In the genomic region with DNA sequence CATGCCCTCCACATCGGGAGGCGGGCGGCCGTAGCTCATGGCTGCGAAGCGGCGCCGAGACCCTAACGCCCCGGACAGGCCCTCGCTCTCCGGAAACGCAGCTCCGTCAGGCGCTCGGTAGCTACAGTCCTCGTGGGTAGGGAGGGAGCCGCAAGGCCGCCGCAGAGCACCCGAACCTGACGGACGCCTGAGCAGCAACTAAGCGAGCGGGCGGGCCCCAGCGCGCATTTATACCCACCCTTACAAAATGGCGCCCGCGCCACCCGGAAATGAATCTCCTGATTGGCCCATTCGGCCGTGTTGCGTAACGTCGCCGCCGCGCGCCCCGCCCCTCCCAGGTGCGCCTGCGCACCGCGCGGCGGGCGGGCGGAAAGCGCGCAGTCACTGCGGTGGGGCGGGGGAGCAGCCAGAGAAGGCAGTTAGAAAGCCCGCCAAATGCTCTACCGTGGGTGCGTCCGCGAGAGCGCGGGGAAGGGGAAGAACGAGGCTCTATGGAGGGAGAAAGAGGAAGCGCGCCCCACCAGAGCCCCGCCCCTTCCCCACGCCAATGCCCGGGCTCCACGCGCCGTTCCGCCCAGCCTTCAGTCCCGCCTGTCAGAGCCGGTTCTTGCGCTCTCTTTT, we compare ENCODE assay signal across 8 mouse cellular contexts. TPM values are rescaled to one million over a fixed set of nuclear protein-coding genes. Genes with fewer than 3 reads are reported as not detected.
DNase-seq lines count a peak whose midpoint lies in the region; ATAC-seq and TF ChIP-seq lines count a peak whose summit lies in the region.

Gene Srsf2 (minus strand): TSS at position 204 of the 621 bp plus-strand sequence.

- peak within 1 kb of the TSS; percentile 99 for H3K9ac ChIP-seq in forebrain, embryonic 11.5 days (ENCODE audit: low read length)
- H3K9ac ChIP-seq in heart, embryonic 16.5 days (ENCODE audit: low read length) = peak within 1 kb of the TSS; percentile 99
- H3K9ac ChIP-seq in liver, embryonic 16.5 days (ENCODE audit: low read depth, low read length) = peak within 1 kb of the TSS; percentile 96
- peak within 1 kb of the TSS; percentile 96 for H3K9ac ChIP-seq in neural tube, embryonic 13.5 days

- H3K36me3 ChIP-seq in forebrain, embryonic 11.5 days (ENCODE audit: control insufficient read depth, insufficient read depth, low read length) = peaks cover 9% of the 10 kb centered on the region; the same call in 1 of the 2 replicates
- peaks cover 24% of the 10 kb centered on the region for H3K36me3 ChIP-seq in heart, embryonic 16.5 days (ENCODE audit: control insufficient read depth, insufficient read depth)
- peaks cover 29% of the 10 kb centered on the region for H3K36me3 ChIP-seq in liver, embryonic 16.5 days (ENCODE audit: control insufficient read depth, insufficient read depth)
- peaks cover 41% of the 10 kb centered on the region for H3K36me3 ChIP-seq in neural tube, embryonic 13.5 days
- peaks cover 7% of the 10 kb centered on the region for H3K36me3 ChIP-seq in testis, adult 2 months (ENCODE audit: control insufficient read depth, insufficient read depth, low read length)

- peak; percentile 99 for TF ChIP-seq POLR2A in testis, adult 2 months (IDR thresholded peaks at IDR 0.05; ENCODE audit: control insufficient read depth, low read depth, low read length)

- peak; percentile 97 to 98 for DNase-seq in CD8-positive naive resting alpha-beta T cell, adult 2 months (ENCODE audit: low read depth in 2 of 2, low spot score in 2 of 2)
- DNase-seq in c-Kit-positive CD71-negative TER-119-negative erythroid progenitor cells, embryonic 14.5 days (ENCODE audit: low read depth) = peak; percentile 89
- peak; percentile 99 for DNase-seq in forebrain, embryonic 11.5 days (ENCODE audit: low spot score)
- peak; percentile 96 to 98 for DNase-seq in kidney, postnatal 4 days

- no peaks in the 10 kb centered on the region for H3K9me3 ChIP-seq in forebrain, embryonic 11.5 days (ENCODE audit: control insufficient read depth, low read length)
- H3K9me3 ChIP-seq in heart, embryonic 16.5 days (replicated peaks; ENCODE audit: control insufficient read depth, low read length) = no peaks in the 10 kb centered on the region
- no peaks in the 10 kb centered on the region for H3K9me3 ChIP-seq in liver, embryonic 16.5 days (replicated peaks; ENCODE audit: control insufficient read depth, low read length)
- no peaks in the 10 kb centered on the region for H3K9me3 ChIP-seq in neural tube, embryonic 13.5 days

- WGBS in forebrain, embryonic 11.5 days = under 1% methylated on average over 67 of the region's 74 CpGs
- under 1% methylated on average over 74 of the region's 74 CpGs for WGBS in heart, embryonic 16.5 days
- under 1% methylated on average over 72 of the region's 74 CpGs for WGBS in liver, embryonic 16.5 days (ENCODE audit: insufficient replicate concordance)
- under 1% methylated on average over 69 of the region's 74 CpGs for WGBS in neural tube, embryonic 13.5 days

- H3K27me3 ChIP-seq in forebrain, embryonic 11.5 days (ENCODE audit: control insufficient read depth, insufficient read depth, low read length) = no peaks in the 10 kb centered on the region
- H3K27me3 ChIP-seq in heart, embryonic 16.5 days (ENCODE audit: control insufficient read depth, insufficient read depth, low read length) = no peaks in the 10 kb centered on the region
- no peaks in the 10 kb centered on the region for H3K27me3 ChIP-seq in liver, embryonic 16.5 days (ENCODE audit: control insufficient read depth, insufficient read depth, low read depth, low read length)
- H3K27me3 ChIP-seq in neural tube, embryonic 13.5 days = no peaks in the 10 kb centered on the region
- no peaks in the 10 kb centered on the region for H3K27me3 ChIP-seq in testis, adult 2 months (ENCODE audit: control insufficient read depth, insufficient read depth, low read length)

- peak within 1 kb of the TSS; percentile 99 for H3K27ac ChIP-seq in forebrain, embryonic 11.5 days (ENCODE audit: low read depth, low read length)
- peak within 1 kb of the TSS; percentile 97 for H3K27ac ChIP-seq in heart, embryonic 16.5 days (ENCODE audit: low read length)
- peak within 1 kb of the TSS; percentile 92 for H3K27ac ChIP-seq in liver, embryonic 16.5 days (ENCODE audit: low read length)
- peak within 1 kb of the TSS; percentile 98 for H3K27ac ChIP-seq in neural tube, embryonic 13.5 days (replicated peaks)
- H3K27ac ChIP-seq in testis, adult 2 months (ENCODE audit: control insufficient read depth, insufficient read depth, low read depth, low read length) = peak within 1 kb of the TSS; percentile 100

- peaks cover 6% of the 10 kb centered on the region; the same call in 1 of the 2 replicates for H3K4me1 ChIP-seq in forebrain, embryonic 11.5 days (replicated peaks; ENCODE audit: control insufficient read depth, insufficient read depth, low read length)
- H3K4me1 ChIP-seq in heart, embryonic 16.5 days (ENCODE audit: control insufficient read depth, insufficient read depth, low read length) = peaks cover 21% of the 10 kb centered on the region
- H3K4me1 ChIP-seq in liver, embryonic 16.5 days (ENCODE audit: control insufficient read depth, low read depth, low read length) = peaks cover 12% of the 10 kb centered on the region
- peaks cover 46% of the 10 kb centered on the region for H3K4me1 ChIP-seq in neural tube, embryonic 13.5 days (replicated peaks)
- no peaks in the 10 kb centered on the region; the same call in 1 of the 2 replicates for H3K4me1 ChIP-seq in testis, adult 2 months (ENCODE audit: control insufficient read depth, insufficient read depth, low read length)

- TF ChIP-seq CTCF in testis, adult 2 months (IDR thresholded peaks at IDR 0.05; ENCODE audit: control insufficient read depth, insufficient read depth, insufficient replicate concordance, low read depth, low read length) = no peak

- peak within 1 kb of the TSS; percentile 100 for H3K4me3 ChIP-seq in forebrain, embryonic 11.5 days (ENCODE audit: low read depth, low read length)
- peak within 1 kb of the TSS; percentile 97 for H3K4me3 ChIP-seq in heart, embryonic 16.5 days (ENCODE audit: low read length)
- peak within 1 kb of the TSS; percentile 96 for H3K4me3 ChIP-seq in liver, embryonic 16.5 days (ENCODE audit: low read depth, low read length)
- H3K4me3 ChIP-seq in neural tube, embryonic 13.5 days = peak within 1 kb of the TSS; percentile 98
- H3K4me3 ChIP-seq in testis, adult 2 months (ENCODE audit: control insufficient read depth, low read depth, low read length) = peak within 1 kb of the TSS; percentile 91

- peak; percentile 90 for ATAC-seq in forebrain, embryonic 11.5 days (replicated peaks; ENCODE audit: low FRiP score)
- ATAC-seq in heart, embryonic 16.5 days (replicated peaks; ENCODE audit: extremely low read depth, insufficient read depth, low FRiP score) = peak; percentile 84
- peak; percentile 79 for ATAC-seq in liver, embryonic 16.5 days (ENCODE audit: low read depth)
- peak; percentile 93 for ATAC-seq in neural tube, embryonic 13.5 days (ENCODE audit: low read depth)

- H3K4me2 ChIP-seq in forebrain, embryonic 11.5 days (ENCODE audit: low read depth, low read length, severe bottlenecking) = peak within 1 kb of the TSS; percentile 80
- peak within 1 kb of the TSS; percentile 74 for H3K4me2 ChIP-seq in heart, embryonic 16.5 days (ENCODE audit: low read depth, low read length)
- H3K4me2 ChIP-seq in liver, embryonic 16.5 days (ENCODE audit: low read depth, low read length) = peak within 1 kb of the TSS; percentile 90
- peak within 1 kb of the TSS; percentile 98 for H3K4me2 ChIP-seq in neural tube, embryonic 13.5 days

RNA-seq across cellular contexts. Expression of gene Srsf2, which starts in this region (rescaled TPM):
- 1,008 and 1,039 TPM in 2 replicates for polyA plus RNA-seq in forebrain, embryonic 11.5 days (2014; fragmentation: Nextera tagmentation; extraction: Ambion mirVana)
- 516 and 543 TPM in 2 replicates for polyA plus RNA-seq in heart, embryonic 16.5 days (2015; fragmentation: Nextera tagmentation; extraction: Ambion mirVana)
- 345 and 360 TPM in 2 replicates for polyA plus RNA-seq in liver, embryonic 16.5 days (2015; fragmentation: Nextera tagmentation; extraction: Ambion mirVana)
- polyA plus RNA-seq in neural tube, embryonic 13.5 days (2015; fragmentation: Nextera tagmentation; extraction: Ambion mirVana) = 624 and 649 TPM in 2 replicates
- polyA plus RNA-seq in testis, adult 2 months (2012; rRNA removed) = 156 and 182 TPM in 2 replicates

Comparison
In these comparisons a context has a peak if more than half of its experiments do, and no peak if none do; other contexts are left out.
1. Peak in every context shown above with its lines: DNase-seq, ATAC-seq, H3K4me3 ChIP-seq and H3K27ac ChIP-seq.